Mouse (Mus musculus) gastrocnemius, adult 18-20 months (tissue): ENCODE measurements around the gene Ddah1. TPM values are rescaled to one million over a fixed set of nuclear protein-coding genes. Genes with fewer than 3 reads are reported as not detected.

Experiments
- DNase-seq: peaks from one replicate; pipeline ENCODE4 v3.0.0; 2021; ENCODE audit warnings: low spot score
- total RNA-seq, 2 experiments: library from RNA; stranded (reverse); gene quantifications; 2 replicates each; pipeline ENCODE4 v1.2.3; 2021

Ddah1 gene
- total RNA-seq, 2 experiments from 2014 or later = 2.7 to 4.4 TPM

- no peak for DNase-seq
Measured at GRCm38 (mm10) chr3:145939971-145940370, 181.5 kb downstream of the Ddah1 start.

- peak; percentile 66 for DNase-seq
Measured at GRCm38 (mm10) chr3:145941971-145942370, 183.5 kb downstream of the Ddah1 start.

Other genes starting within 250 kb of the Ddah1 start
- 10 to 100 TPM; 13.0 to 15.9 TPM for gene Znhit6, start 182.5 kb upstream of the Ddah1 start, total RNA-seq
- gene Ccn1, start 108.7 kb upstream of the Ddah1 start, total RNA-seq = 100 to 1,000 TPM in 1 of 2 experiments, 10 to 100 TPM in 1; 45.3 to 211 TPM
- 1 to 10 TPM; 9.4 to 9.7 TPM for gene Bcl10, start 164.1 kb downstream of the Ddah1 start, total RNA-seq
- gene 2410004B18Rik, start 179.3 kb downstream of the Ddah1 start, total RNA-seq = 10 to 100 TPM; 17.3 to 19.5 TPM
- gene Syde2, start 229.2 kb downstream of the Ddah1 start, total RNA-seq = under 1 TPM; 0.73 to 0.93 TPM